Mouse (Mus musculus) midbrain, embryonic 10.5 days (tissue): Measurements from ENCODE around the gene Nhp2. TPM values are rescaled to one million over a fixed set of nuclear protein-coding genes. Genes with fewer than 3 reads are reported as not detected.
"Not testable (repeated sequence)": the region's sequence is repeated elsewhere in the genome, so short reads cannot be mapped to it uniquely, and the experiment has no call there.

Source experiments
- DNase-seq: peaks from one replicate; pipeline ENCODE4 v3.0.0-alpha.2; 2017; ENCODE audit warnings: low spot score
- H3K27ac ChIP-seq: fragments of 300-500 bp; sonication (generic); replicated peaks from 2 replicates; pipeline ENCODE4 v1.5.1; 2016; ENCODE audit warnings: mild to moderate bottlenecking
- H3K27me3 ChIP-seq: fragments of 300-500 bp; sonication (generic); 2 replicates; pipeline ENCODE4 v1.6.1; 2016; ENCODE audit warnings: low read depth, mild to moderate bottlenecking; ENCODE audit not compliant: poor library complexity, severe bottlenecking
- H3K36me3 ChIP-seq: fragments of 300-500 bp; sonication (generic); 2 replicates; pipeline ENCODE4 v1.6.1; 2016; ENCODE audit warnings: mild to moderate bottlenecking, moderate library complexity
- H3K4me1 ChIP-seq: fragments of 300-500 bp; sonication (generic); 2 replicates; pipeline ENCODE4 v1.6.1; 2016
- H3K4me3 ChIP-seq: fragments of 300-500 bp; sonication (generic); 2 replicates; pipeline ENCODE4 v1.5.1; 2016; ENCODE audit warnings: mild to moderate bottlenecking, moderate library complexity
- H3K9me3 ChIP-seq: fragments of 300-500 bp; sonication (generic); replicated peaks from 2 replicates; pipeline ENCODE4 v1.6.1; 2016; ENCODE audit warnings: mild to moderate bottlenecking
- WGBS: fragments of 180-500 bp; shearing (Covaris S2); methylation state at CpG from one replicate; pipeline ENCODE4 v1.1.7; 2016; 5-methylcytosine and 5-hydroxymethylcytosine counted together
- polyA plus RNA-seq: library from polyadenylated mRNA; unstranded; fragments of >200 nt; fragmentation: Nextera tagmentation; extraction: Ambion mirVana; gene quantifications from 2 replicates; pipeline ENCODE4 v1.2.1, GENCODE M21; 2016

The Nhp2 gene
- polyA plus RNA-seq, 1 experiment from 2014 or later, result 269 TPM

DNA sequence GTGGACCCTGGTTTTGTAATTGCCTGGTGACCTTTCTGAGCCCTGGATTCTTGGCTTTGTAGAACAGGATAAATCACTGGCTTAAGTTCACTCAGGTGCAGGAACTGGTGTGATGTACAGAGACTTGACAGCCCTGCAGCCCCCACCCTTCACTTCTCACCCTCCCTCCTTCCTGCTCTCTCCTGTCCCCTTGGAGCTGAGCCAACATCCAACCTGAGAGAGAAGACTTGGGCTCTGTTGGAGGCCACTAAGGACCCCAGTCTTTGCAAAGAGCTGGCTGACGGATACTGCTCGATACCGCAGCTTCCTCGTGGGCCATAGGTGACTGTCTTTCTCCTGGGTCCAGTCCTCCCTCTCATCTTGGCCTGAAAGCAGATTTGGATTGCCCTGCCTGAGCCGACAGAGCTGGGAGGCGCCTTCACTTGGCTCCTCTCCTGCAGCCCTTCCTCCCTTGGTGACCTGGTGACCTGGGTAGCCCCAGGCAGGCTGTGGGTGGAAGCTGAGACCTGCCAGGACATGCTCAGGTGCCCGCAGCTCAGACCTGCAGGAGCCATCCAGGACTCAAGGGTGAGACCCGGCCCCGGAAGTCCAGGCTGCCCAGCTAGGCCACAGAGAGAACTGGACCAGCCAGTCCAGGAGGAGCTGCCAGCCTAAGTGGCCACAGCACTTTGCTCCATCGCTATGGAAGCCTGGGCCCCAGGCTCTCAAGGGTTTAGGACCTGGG is 37.4 kb downstream of the Nhp2 start:
- no peaks in the 10 kb centered on the region for H3K4me1 ChIP-seq
- peaks cover 5% of the 10 kb centered on the region; the same call in 1 of the 2 replicates for H3K27me3 ChIP-seq
- no peak overlapping the region for H3K4me3 ChIP-seq
- H3K27ac ChIP-seq, result no peak overlapping the region
- 83% methylated on average over 10 of the region's 10 CpGs for WGBS
- H3K36me3 ChIP-seq, result no peaks in the 10 kb centered on the region
- no peaks in the 10 kb centered on the region for H3K9me3 ChIP-seq
- DNase-seq, result no peak

- no peak for DNase-seq
- no peaks in the 10 kb centered on the region for H3K36me3 ChIP-seq
- no peak overlapping the region for H3K4me3 ChIP-seq
- H3K27ac ChIP-seq, result no peak overlapping the region
- H3K27me3 ChIP-seq, result no peaks in the 10 kb centered on the region
- WGBS, result 77% methylated on average over 7 of the region's 7 CpGs
- no peaks in the 10 kb centered on the region for H3K4me1 ChIP-seq
- H3K9me3 ChIP-seq, result no peaks in the 10 kb centered on the region
These were observed 38.8 kb downstream of the Nhp2 start for GRCm38 (mm10) chr11:51658291-51658690.

DNA sequence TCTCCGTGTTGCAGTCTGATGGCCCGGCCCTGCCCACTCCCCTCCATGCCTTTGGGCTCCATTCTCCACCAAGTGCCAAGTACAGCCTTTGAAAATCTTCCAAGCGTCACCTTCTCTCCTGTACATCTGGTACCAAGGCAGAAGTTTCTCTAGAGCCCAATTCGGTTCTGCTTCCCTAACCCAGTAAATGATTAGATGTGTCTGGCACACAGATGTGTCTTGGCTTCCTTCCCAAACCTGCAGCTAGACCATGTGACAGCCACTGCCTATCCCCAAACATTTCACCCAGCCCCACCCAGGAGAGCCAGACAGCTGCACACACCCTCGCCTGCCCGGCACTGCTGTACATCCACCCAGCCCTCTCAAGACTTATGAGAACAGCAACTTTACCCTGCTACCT is 39.2 kb downstream of the Nhp2 start:
- Histone ChIP-seq H3K9me3 (no peaks in the 10 kb centered on the region), H3K36me3 (no peaks in the 10 kb centered on the region), H3K4me3 (no peak overlapping the region), H3K27ac (no peak overlapping the region), H3K4me1 (no peaks in the 10 kb centered on the region), H3K27me3 (no peaks in the 10 kb centered on the region)
- DNase-seq, result no peak
- 84% methylated on average over 6 of the region's 6 CpGs for WGBS

DNA sequence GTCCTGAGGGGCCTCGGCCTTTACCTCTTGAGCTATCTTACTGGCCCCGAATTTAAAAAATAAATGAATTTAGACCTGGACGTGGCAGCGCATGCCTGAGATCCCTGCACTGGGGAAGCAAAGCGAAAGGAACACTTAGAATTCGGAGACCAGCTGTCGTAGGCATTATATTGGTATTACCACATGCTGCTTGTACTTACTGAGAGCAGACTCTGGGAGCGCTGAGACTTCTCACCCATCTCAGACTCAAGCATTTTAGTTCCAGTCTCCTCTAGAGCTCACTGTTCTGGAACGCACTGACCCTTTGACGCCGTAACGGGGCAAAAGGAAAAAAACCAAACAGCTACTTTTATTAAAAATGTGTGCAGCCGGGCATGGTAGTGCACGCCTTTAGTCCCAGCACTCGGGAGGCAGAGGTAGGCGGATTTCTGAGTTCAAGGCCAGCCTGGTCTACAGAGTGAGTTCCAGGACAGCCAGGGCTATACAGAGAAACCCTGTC is 42.4 kb downstream of the Nhp2 start:
- 86% methylated on average over 16 of the region's 16 CpGs for WGBS
- H3K36me3 ChIP-seq, result no peaks in the 10 kb centered on the region
- no peaks in the 10 kb centered on the region for H3K4me1 ChIP-seq
- no peak for DNase-seq
- no peak overlapping the region for H3K27ac ChIP-seq
- H3K4me3 ChIP-seq, result no peak overlapping the region
- H3K27me3 ChIP-seq, result no peaks in the 10 kb centered on the region
- H3K9me3 ChIP-seq, result no peaks in the 10 kb centered on the region

DNA sequence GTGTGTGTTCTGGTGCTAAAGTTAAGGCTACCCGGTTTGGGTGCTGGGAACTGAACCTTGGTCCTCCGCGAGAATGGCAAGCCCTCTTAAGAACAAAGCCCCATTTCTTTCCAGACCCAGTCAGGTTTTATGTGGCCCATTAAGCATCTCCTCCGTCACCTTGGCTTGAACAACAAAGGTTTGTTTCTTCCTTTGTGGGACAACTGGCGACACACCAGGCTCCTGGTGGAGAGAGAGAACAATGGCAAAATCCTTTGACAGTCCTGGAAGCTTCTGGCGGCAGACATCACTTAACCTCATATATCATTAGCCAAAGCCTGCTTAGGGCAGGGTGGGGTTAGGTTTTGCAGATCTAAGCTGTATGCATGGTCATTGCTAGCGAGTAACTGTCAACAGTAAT is 43.1 kb downstream of the Nhp2 start:
- DNase-seq, result no peak
- H3K27ac ChIP-seq, result no peak overlapping the region

DNA sequence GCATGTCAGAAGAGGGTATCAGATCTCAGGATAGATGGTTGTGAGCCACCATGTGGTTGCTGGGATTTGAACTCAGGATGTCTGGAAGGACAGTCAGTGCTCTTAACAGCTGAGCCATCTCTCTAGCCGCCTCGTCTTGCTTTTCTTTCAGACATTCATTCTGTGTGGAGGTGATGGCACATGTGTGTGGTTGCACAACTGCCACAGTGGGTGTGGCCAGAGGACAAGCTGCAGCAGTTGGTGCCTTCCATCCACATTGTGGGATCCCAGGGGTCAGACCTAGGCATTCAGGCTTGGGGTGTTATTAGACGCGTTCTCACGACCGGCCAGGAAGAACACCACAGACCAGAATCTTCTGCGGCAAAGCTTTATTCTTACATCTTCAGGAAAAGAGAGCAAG is 45.2 kb downstream of the Nhp2 start:
- not testable (repeated sequence) for H3K27me3 ChIP-seq, H3K36me3 ChIP-seq

More for the DNA sequence above, 43.1 kb downstream of the Nhp2 start:
- H3K27me3 ChIP-seq, result no peaks in the 10 kb centered on the region
- no peak overlapping the region for H3K4me3 ChIP-seq
- H3K36me3 ChIP-seq, result no peaks in the 10 kb centered on the region
- no peaks in the 10 kb centered on the region for H3K9me3 ChIP-seq
- H3K4me1 ChIP-seq, result no peaks in the 10 kb centered on the region
- 76% methylated on average over 7 of the region's 7 CpGs for WGBS

GRCm38 (mm10) chr11:51670846-51671245 is 51.3 kb downstream of the Nhp2 start:
- no peak for DNase-seq
- 95% methylated on average over 7 of the region's 7 CpGs for WGBS
- Histone ChIP-seq H3K36me3 (no peaks in the 10 kb centered on the region), H3K27me3 (no peaks in the 10 kb centered on the region), H3K4me3 (no peak overlapping the region), H3K9me3 (no peaks in the 10 kb centered on the region), H3K4me1 (no peaks in the 10 kb centered on the region), H3K27ac (no peak overlapping the region)

More for the DNA sequence above, 45.2 kb downstream of the Nhp2 start:
- not testable (repeated sequence) for H3K4me3 ChIP-seq, H3K9me3 ChIP-seq, DNase-seq, H3K4me1 ChIP-seq, H3K27ac ChIP-seq
- WGBS, result 96% methylated on average over 7 of the region's 7 CpGs

GRCm38 (mm10) chr11:51671376-51671775 is 51.8 kb downstream of the Nhp2 start:
- H3K27me3 ChIP-seq, result no peaks in the 10 kb centered on the region
- DNase-seq, result no peak
- 73% methylated on average over 2 of the region's 2 CpGs for WGBS
- no peaks in the 10 kb centered on the region for H3K36me3 ChIP-seq
- no peak overlapping the region for H3K27ac ChIP-seq
- H3K4me1 ChIP-seq, result no peaks in the 10 kb centered on the region
- H3K4me3 ChIP-seq, result no peak overlapping the region
- H3K9me3 ChIP-seq, result no peaks in the 10 kb centered on the region

- no peak overlapping the region for H3K4me3 ChIP-seq
- H3K36me3 ChIP-seq, result no peaks in the 10 kb centered on the region
- no peaks in the 10 kb centered on the region for H3K27me3 ChIP-seq
- no peaks in the 10 kb centered on the region for H3K4me1 ChIP-seq
- H3K9me3 ChIP-seq, result no peaks in the 10 kb centered on the region
- no peak overlapping the region for H3K27ac ChIP-seq
- WGBS, result 85% methylated on average over 9 of the region's 9 CpGs
- no peak for DNase-seq
These were observed 53.8 kb downstream of the Nhp2 start for GRCm38 (mm10) chr11:51673291-51673690.

Other genes starting within 250 kb of the Nhp2 start
- gene Phykpl, start 35.0 kb upstream of the Nhp2 start, polyA plus RNA-seq, result 14.4 and 15.1 TPM in 2 replicates
- gene Hnrnpab, start 12.9 kb upstream of the Nhp2 start, polyA plus RNA-seq, result 587 and 631 TPM in 2 replicates
- gene Rmnd5b, start 16.2 kb downstream of the Nhp2 start, polyA plus RNA-seq, result 38.6 TPM in 2 replicates
- 16.9 and 21.7 TPM in 2 replicates for gene N4bp3, start 31.1 kb downstream of the Nhp2 start, polyA plus RNA-seq
- 0.98 and 1.6 TPM in 2 replicates for gene D930048N14Rik, start 31.2 kb downstream of the Nhp2 start, polyA plus RNA-seq
- 88.5 and 89.7 TPM in 2 replicates for gene 0610009B22Rik, start 69.1 kb downstream of the Nhp2 start, polyA plus RNA-seq
- 12.9 and 14.8 TPM in 2 replicates for gene Sec24a, start 143.9 kb downstream of the Nhp2 start, polyA plus RNA-seq
- gene Sar1b, start 144.0 kb downstream of the Nhp2 start, polyA plus RNA-seq, result 124 and 125 TPM in 2 replicates
- gene Jade2, start 237.9 kb downstream of the Nhp2 start, polyA plus RNA-seq, result 0.41 and 0.47 TPM in 2 replicates